Mouse (Mus musculus) stomach, postnatal 0 days (tissue): Measurements from ENCODE around the gene Polr3h. TPM values are rescaled to one million over a fixed set of nuclear protein-coding genes. Genes with fewer than 3 reads are reported as not detected.

ENCODE experiments used
- ATAC-seq: fragments of 200-750 bp; cut with Nextera tagmentation; 2 replicates; pipeline ENCODE4 v1.8.0; 2017; ENCODE audit not compliant: low FRiP score, low TSS enrichment
- DNase-seq: peaks from one replicate; pipeline ENCODE4 v3.0.0-alpha.2; 2016; ENCODE audit warnings: low spot score
- H3K27ac ChIP-seq: fragments of 300-500 bp; sonication (generic); replicated peaks from 2 replicates; pipeline ENCODE4 v1.5.1; 2014; ENCODE audit warnings: mild to moderate bottlenecking, control low read depth
- H3K27me3 ChIP-seq: fragments of 300-500 bp; sonication (generic); 2 replicates; pipeline ENCODE4 v1.6.1; 2014; ENCODE audit warnings: low read length; ENCODE audit not compliant: control insufficient read depth, insufficient read depth
- H3K36me3 ChIP-seq: fragments of 300-500 bp; sonication (generic); 2 replicates; pipeline ENCODE4 v1.6.1; 2014; ENCODE audit warnings: low read length, mixed read lengths; ENCODE audit not compliant: control insufficient read depth, insufficient read depth
- H3K4me1 ChIP-seq: fragments of 300-500 bp; sonication (generic); replicated peaks from 2 replicates; pipeline ENCODE4 v1.6.1; 2014; ENCODE audit warnings: antibody characterized with exemption; ENCODE audit not compliant: control insufficient read depth, insufficient read depth
- H3K4me2 ChIP-seq: fragments of 300-500 bp; sonication (generic); replicated peaks from 2 replicates; pipeline ENCODE4 v1.6.1; 2014; ENCODE audit warnings: low read depth, mild to moderate bottlenecking, control low read depth, moderate library complexity
- H3K4me3 ChIP-seq: fragments of 300-500 bp; sonication (generic); 2 replicates; pipeline ENCODE4 v1.5.1; 2014; ENCODE audit warnings: low read depth, low read length, control low read depth
- H3K9ac ChIP-seq: fragments of 300-500 bp; sonication (generic); 2 replicates; pipeline ENCODE4 v1.6.1; 2014; ENCODE audit warnings: mild to moderate bottlenecking, low read length, control low read depth, mixed read lengths
- H3K9me3 ChIP-seq: fragments of 300-500 bp; sonication (generic); 2 replicates; pipeline ENCODE4 v1.6.1; 2016; ENCODE audit warnings: low read length; ENCODE audit not compliant: control insufficient read depth
- CTCF ChIP-seq: IDR thresholded peaks from 2 replicates; pipeline ENCODE4 v1.5.1; 2016; ENCODE audit warnings: antibody characterized with exemption, low read depth, mild to moderate bottlenecking, moderate library complexity
- EP300 ChIP-seq: optimal IDR thresholded peaks from 2 replicates; pipeline ENCODE3; 2016; ENCODE audit warnings: antibody characterized with exemption
- WGBS: fragments of 180-500 bp; shearing (Covaris S2); extraction: QIAGEN DNeasy Blood & Tissue Kit; methylation state at CpG from one replicate; pipeline ENCODE4 v1.1.7; 2014; 5-methylcytosine and 5-hydroxymethylcytosine counted together
- polyA plus RNA-seq: library from polyadenylated mRNA; unstranded; fragments of >200 nt; fragmentation: Nextera tagmentation; extraction: Ambion mirVana; gene quantifications from 2 replicates; pipeline ENCODE4 v1.2.1, GENCODE M21; 2015

The Polr3h gene
- polyA plus RNA-seq, 1 experiment from 2014 or later: 65.6 TPM

- H3K27me3 ChIP-seq: no peaks in the 10 kb centered on the region
- no peaks in the 10 kb centered on the region for H3K36me3 ChIP-seq
- H3K27ac ChIP-seq: no peak overlapping the region
- no peak for DNase-seq
- H3K4me2 ChIP-seq: no peak overlapping the region
- no peak overlapping the region for H3K4me3 ChIP-seq
- no peak for ATAC-seq
- no peak overlapping the region for H3K9ac ChIP-seq
- no peaks in the 10 kb centered on the region for H3K4me1 ChIP-seq
- 87% methylated on average over 5 of the region's 5 CpGs for WGBS
- H3K9me3 ChIP-seq: no peaks in the 10 kb centered on the region
- TF ChIP-seq CTCF: no peak
- TF ChIP-seq EP300: no peak
Observed at GRCm38 (mm10) chr15:81967821-81968220, 41.8 kb upstream of the Polr3h start.

DNA sequence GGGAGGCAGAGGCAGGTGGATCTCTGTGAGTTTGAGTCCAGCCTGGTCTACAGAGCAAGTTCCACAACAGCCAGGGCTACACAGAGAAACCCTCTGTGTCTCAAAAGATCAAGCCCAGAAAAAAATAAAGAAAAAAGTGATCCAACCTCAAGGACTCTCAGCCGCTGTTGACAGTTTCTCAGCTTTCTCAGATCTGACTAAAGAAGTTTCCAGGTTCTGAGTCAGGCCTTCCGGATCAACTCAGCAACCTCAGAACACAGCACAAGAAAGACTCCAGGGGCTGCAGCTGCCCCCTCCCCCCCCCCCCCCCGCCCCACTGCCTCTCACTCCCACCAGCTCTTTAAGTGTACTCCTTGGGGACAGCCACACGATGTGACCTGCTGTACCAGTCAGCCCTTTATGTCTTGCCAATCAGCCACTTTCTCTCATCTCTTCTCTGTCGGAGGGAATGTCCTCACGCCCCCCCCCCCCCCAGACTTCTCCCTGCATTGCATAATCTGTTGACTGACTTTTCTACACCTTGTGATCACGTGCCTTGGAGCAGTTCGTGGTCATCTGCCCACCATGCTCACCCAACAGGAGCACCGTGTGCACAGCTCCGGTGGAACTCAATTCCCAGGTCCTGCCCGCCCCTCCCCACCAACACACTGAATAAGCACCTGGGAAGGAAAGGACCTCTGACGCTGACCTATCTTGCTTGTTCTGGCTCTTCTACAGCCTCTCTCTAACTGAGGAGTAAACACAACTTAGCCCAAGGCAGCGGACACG lies 40.2 kb upstream of the Polr3h start:
- Histone ChIP-seq H3K4me2 (no peak overlapping the region), H3K9ac (no peak overlapping the region), H3K4me1 (no peaks in the 10 kb centered on the region), H3K36me3 (no peaks in the 10 kb centered on the region), H3K4me3 (no peak overlapping the region), H3K9me3 (no peaks in the 10 kb centered on the region), H3K27me3 (no peaks in the 10 kb centered on the region), H3K27ac (no peak overlapping the region)
- TF ChIP-seq EP300: no peak
- TF ChIP-seq CTCF: no peak
- DNase-seq (no peak), ATAC-seq (no peak)
- 79% methylated on average over 13 of the region's 14 CpGs for WGBS

- Histone ChIP-seq H3K9me3 (no peaks in the 10 kb centered on the region), H3K4me2 (no peak overlapping the region), H3K9ac (no peak overlapping the region), H3K36me3 (no peaks in the 10 kb centered on the region), H3K27me3 (no peaks in the 10 kb centered on the region), H3K4me3 (no peak overlapping the region), H3K27ac (no peak overlapping the region), H3K4me1 (no peaks in the 10 kb centered on the region)
- ATAC-seq: no peak
- DNase-seq: no peak
- WGBS: 57% methylated on average over 4 of the region's 4 CpGs
- TF ChIP-seq EP300: no peak
- no peak for TF ChIP-seq CTCF
Observed at GRCm38 (mm10) chr15:81964980-81965545, 39.0 kb upstream of the Polr3h start.

GRCm38 (mm10) chr15:81964262-81964661 lies 38.2 kb upstream of the Polr3h start:
- TF ChIP-seq EP300 (no peak), CTCF (no peak)
- no peaks in the 10 kb centered on the region for H3K27me3 ChIP-seq
- H3K4me1 ChIP-seq: no peaks in the 10 kb centered on the region
- H3K27ac ChIP-seq: no peak overlapping the region
- H3K4me2 ChIP-seq: no peak overlapping the region
- H3K4me3 ChIP-seq: no peak overlapping the region
- DNase-seq: no peak
- H3K9ac ChIP-seq: no peak overlapping the region
- no peak for ATAC-seq
- no peaks in the 10 kb centered on the region for H3K36me3 ChIP-seq
- 40% methylated on average over 1 of the region's 1 CpGs for WGBS
- no peaks in the 10 kb centered on the region for H3K9me3 ChIP-seq

DNA sequence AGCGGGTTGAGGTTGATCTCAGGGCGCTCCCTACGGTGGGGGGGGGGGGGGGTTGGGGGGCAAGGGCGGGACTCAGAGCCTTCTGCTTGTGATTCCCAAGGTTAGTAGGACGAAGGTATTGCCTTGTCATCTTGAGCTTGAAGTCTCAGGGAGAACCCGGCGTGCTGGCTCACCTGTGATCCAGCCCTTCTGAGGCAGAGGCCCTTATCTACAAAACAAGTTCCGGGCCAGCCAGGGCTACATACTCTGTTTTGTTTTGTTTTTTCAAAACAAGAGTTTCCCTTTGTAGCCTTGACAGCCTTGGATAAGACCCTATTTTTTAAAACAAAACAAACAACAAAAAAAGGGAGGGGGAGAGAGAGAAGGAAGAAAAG lies 35.0 kb upstream of the Polr3h start:
- 0% methylated on average over 5 of the region's 8 CpGs for WGBS
- DNase-seq (no peak), ATAC-seq (no peak)
- Histone ChIP-seq H3K9ac (peak overlapping the region; percentile 35; the same call in 1 of the 2 replicates), H3K36me3 (no peaks in the 10 kb centered on the region), H3K9me3 (no peaks in the 10 kb centered on the region), H3K4me1 (no peaks in the 10 kb centered on the region), H3K4me2 (peak overlapping the region; percentile 98), H3K4me3 (peak overlapping the region; percentile 72), H3K27ac (no peak overlapping the region; the same call in 1 of the 2 replicates), H3K27me3 (no peaks in the 10 kb centered on the region)
- TF ChIP-seq CTCF (no peak), EP300 (no peak)
